8 mouse cellular contexts compared by ENCODE assay signal in the genomic region with DNA sequence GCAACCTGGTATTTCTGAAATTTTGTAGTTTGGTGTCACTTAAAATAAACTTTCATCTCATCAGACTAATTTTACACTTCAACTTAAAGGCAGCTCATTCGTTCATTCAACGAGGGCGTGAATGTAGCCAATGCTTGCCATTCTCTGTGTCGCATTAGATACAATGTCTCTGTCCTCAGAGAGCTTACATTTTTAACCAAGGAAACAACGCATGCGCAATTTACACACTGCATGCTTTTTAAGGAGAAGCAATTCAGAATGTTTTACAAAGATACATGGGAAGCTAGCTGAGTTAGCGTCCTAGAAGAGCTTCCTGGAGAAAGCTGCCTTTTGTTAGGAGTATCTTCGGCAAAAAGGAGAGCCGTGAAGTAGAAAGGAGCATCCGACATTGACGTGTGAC. TPM values are rescaled to one million over a fixed set of nuclear protein-coding genes. Genes with fewer than 3 reads are reported as not detected.
A peak's percentile ranks its signal among the peaks of the same experiment; 100 is the strongest.
DNase-seq lines count a peak whose midpoint lies in the region; ATAC-seq and TF ChIP-seq lines count a peak whose summit lies in the region.

No protein-coding gene starts in this region.

- no peaks in the 10 kb centered on the region for H3K9me3 ChIP-seq in lung, postnatal 0 days (ENCODE audit: low read length)
- no peaks in the 10 kb centered on the region for H3K9me3 ChIP-seq in intestine, embryonic 16.5 days (ENCODE audit: control insufficient read depth, low read length)

- H3K36me3 ChIP-seq in lung, postnatal 0 days (ENCODE audit: insufficient read depth, low read length) = no peaks in the 10 kb centered on the region
- no peaks in the 10 kb centered on the region for H3K36me3 ChIP-seq in intestine, embryonic 16.5 days (ENCODE audit: control insufficient read depth, insufficient read depth, low read length)

- TF ChIP-seq POLR2A in olfactory bulb, adult 2 months (IDR thresholded peaks at IDR 0.05; ENCODE audit: insufficient read depth, low read depth, low read length) = no peak

- H3K4me2 ChIP-seq in lung, postnatal 0 days (replicated peaks; ENCODE audit: low read depth, low read length) = peak overlapping the region; percentile 76
- peak overlapping the region; percentile 83 for H3K4me2 ChIP-seq in intestine, embryonic 16.5 days (ENCODE audit: low read depth, low read length)

- TF ChIP-seq CTCF in lung, postnatal 0 days (IDR thresholded peaks at IDR 0.05) = no peak
- TF ChIP-seq CTCF in olfactory bulb, adult 2 months (IDR thresholded peaks at IDR 0.05; ENCODE audit: insufficient read depth, low read depth, low read length) = no peak

- no peaks in the 10 kb centered on the region for H3K27me3 ChIP-seq in lung, postnatal 0 days (replicated peaks; ENCODE audit: insufficient read depth, low read length)
- H3K27me3 ChIP-seq in intestine, embryonic 16.5 days (replicated peaks; ENCODE audit: control insufficient read depth, insufficient read depth, low read length) = no peaks in the 10 kb centered on the region

- peak overlapping the region; percentile 92; the same call in 1 of the 2 replicates for H3K4me3 ChIP-seq in lung, postnatal 0 days (ENCODE audit: low read depth, low read length)
- peak overlapping the region; percentile 95 for H3K4me3 ChIP-seq in intestine, embryonic 16.5 days (ENCODE audit: low read length)
- no peak overlapping the region for H3K4me3 ChIP-seq in olfactory bulb, adult 2 months (ENCODE audit: insufficient read depth, low read depth, low read length)

- 48% methylated on average over 11 of the region's 11 CpGs for WGBS in lung, postnatal 0 days
- WGBS in intestine, embryonic 16.5 days = 67% methylated on average over 11 of the region's 11 CpGs
- 40% methylated on average over 11 of the region's 11 CpGs for WGBS in olfactory bulb, adult 2 months

- no peak for TF ChIP-seq EP300 in lung, postnatal 0 days (IDR thresholded peaks at IDR 0.05)

- no peak overlapping the region for H3K9ac ChIP-seq in lung, postnatal 0 days (replicated peaks; ENCODE audit: low read depth)
- no peak overlapping the region for H3K9ac ChIP-seq in intestine, embryonic 16.5 days (ENCODE audit: low read depth, low read length)

- peaks cover 15% of the 10 kb centered on the region; the same call in 1 of the 2 replicates for H3K4me1 ChIP-seq in lung, postnatal 0 days (ENCODE audit: insufficient read depth, low read depth, low read length)
- peaks cover 21% of the 10 kb centered on the region for H3K4me1 ChIP-seq in intestine, embryonic 16.5 days (ENCODE audit: control insufficient read depth, insufficient read depth, low read length)
- H3K4me1 ChIP-seq in olfactory bulb, adult 2 months (ENCODE audit: control insufficient read depth, insufficient read depth, low read length) = peaks cover 11% of the 10 kb centered on the region

- H3K27ac ChIP-seq in lung, postnatal 0 days (ENCODE audit: low read length) = peak overlapping the region; percentile 98
- peak overlapping the region; percentile 96; the same call in 1 of the 2 replicates for H3K27ac ChIP-seq in intestine, embryonic 16.5 days (ENCODE audit: low read length)
- peak overlapping the region; percentile 93; the same call in 1 of the 2 replicates for H3K27ac ChIP-seq in olfactory bulb, adult 2 months (ENCODE audit: insufficient read depth, low read depth, low read length)

- DNase-seq in lung, postnatal 0 days (ENCODE audit: low spot score) = no peak
- DNase-seq in lung, postnatal 10 days = no peak
- peak; percentile 34 for DNase-seq in embryo, embryonic 10.5 days (ENCODE audit: low spot score)
- DNase-seq in gastrocnemius, postnatal 4 days (ENCODE audit: low spot score in 2 of 2) = no peak
- no peak for DNase-seq in layer of hippocampus, adult 18-20 months (ENCODE audit: low spot score in 2 of 2)
- no peak for DNase-seq in layer of hippocampus, postnatal 14 days (ENCODE audit: low spot score in 2 of 2)

- ATAC-seq in lung, postnatal 0 days = no peak
- ATAC-seq in intestine, embryonic 16.5 days = no peak

RNA-seq across cellular contexts. Expression of a gene that starts 0.9 kb away (rescaled TPM):
- polyA plus RNA-seq in lung, postnatal 0 days (2015; fragmentation: Nextera tagmentation; extraction: Ambion mirVana) = 9.1 and 10.1 TPM in 2 replicates
- polyA plus RNA-seq in intestine, embryonic 16.5 days (2015; fragmentation: Nextera tagmentation; extraction: Ambion mirVana) = 4.7 and 5.1 TPM in 2 replicates
- 184 and 283 TPM in 2 replicates for polyA plus RNA-seq in olfactory bulb, adult 2 months (2012; ENCODE audit: insufficient read depth, insufficient read length, low replicate concordance, missing spikeins)
- total RNA-seq in gastrocnemius, postnatal 4 days (2021) = 10 to 100 TPM; 26.4 to 27.1 TPM
- 10 to 100 TPM; 58.1 to 58.4 TPM for total RNA-seq in layer of hippocampus, adult 18-20 months (2021)
- total RNA-seq in layer of hippocampus, postnatal 14 days (2021) = 10 to 100 TPM; 54.4 to 55.4 TPM

RNA-seq across cellular contexts. Expression of a gene that starts 46.0 kb away (rescaled TPM):
- 26.0 and 31.1 TPM in 2 replicates for polyA plus RNA-seq in lung, postnatal 0 days (2015; fragmentation: Nextera tagmentation; extraction: Ambion mirVana)
- 35.2 and 43.4 TPM in 2 replicates for polyA plus RNA-seq in intestine, embryonic 16.5 days (2015; fragmentation: Nextera tagmentation; extraction: Ambion mirVana)
- polyA plus RNA-seq in olfactory bulb, adult 2 months (2012; ENCODE audit: insufficient read depth, insufficient read length, low replicate concordance, missing spikeins) = not detected in 2 replicates
- 10 to 100 TPM; 17.6 to 20.5 TPM for total RNA-seq in gastrocnemius, postnatal 4 days (2021)
- total RNA-seq in layer of hippocampus, adult 18-20 months (2021) = 10 to 100 TPM; 37.9 to 39.6 TPM
- total RNA-seq in layer of hippocampus, postnatal 14 days (2021) = 10 to 100 TPM; 50.7 to 53.0 TPM
